Mouse (Mus musculus) kidney, adult 2 months (tissue): ENCODE measurements around the gene Vars.

Source experiments
- CTCF ChIP-seq: fragments of 200-500 bp; conservative IDR thresholded peaks from 2 replicates; pipeline ENCODE4 v1.5.1; 2011; ENCODE audit warnings: low read depth, mild to moderate bottlenecking, control low read depth, low read length, moderate library complexity, mixed read lengths; ENCODE audit not compliant: insufficient read depth, insufficient read length
- POLR2A ChIP-seq: fragments of 200-500 bp; IDR thresholded peaks from one replicate; pipeline ENCODE4 v1.6.1; 2011; ENCODE audit warnings: low read depth, low read length, control low read depth

DNA sequence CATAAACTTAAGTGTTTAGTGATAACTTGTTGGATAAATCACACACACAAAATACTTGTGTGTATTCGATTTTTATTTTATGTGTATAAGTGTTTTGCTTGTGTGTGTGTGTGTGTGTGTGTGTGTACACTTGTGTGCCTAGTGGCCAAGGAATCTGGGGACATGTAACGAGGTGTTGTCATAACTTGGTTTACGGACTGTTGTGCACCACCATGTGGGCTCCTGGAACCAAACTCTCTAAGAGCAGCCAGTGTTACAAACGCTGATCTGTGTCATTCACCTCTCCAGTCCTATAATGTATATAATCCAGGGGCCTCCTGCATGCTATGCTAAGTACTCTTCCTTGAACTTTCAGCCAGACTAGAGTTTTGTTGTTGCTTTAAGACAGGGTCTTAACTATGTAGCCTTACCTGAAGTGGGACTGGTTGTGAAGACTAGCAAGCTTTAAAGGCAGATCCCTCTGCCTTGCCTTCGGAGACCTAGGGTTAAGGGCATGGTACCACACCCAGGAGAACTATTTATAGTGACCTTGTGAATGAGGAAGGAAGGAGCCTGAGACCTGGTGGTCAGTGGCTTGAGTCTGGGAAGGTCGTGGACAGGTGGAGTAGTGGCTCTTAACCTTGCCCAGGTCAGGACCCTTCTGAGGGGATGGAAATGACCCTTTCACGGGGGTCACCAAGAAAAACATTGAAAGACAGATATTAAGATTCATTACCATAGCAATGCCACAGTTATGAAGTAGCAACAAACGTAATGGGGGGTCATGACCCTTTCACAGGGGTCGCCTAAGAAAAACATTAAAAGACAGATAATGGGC lies 2.4 kb downstream of the Vars start:
- TF ChIP-seq POLR2A, result no peak
- TF ChIP-seq CTCF, result no peak
